Mouse (Mus musculus) embryonic facial prominence, embryonic 15.5 days (tissue): ENCODE data around the gene Mtx1. TPM values are rescaled to one million over a fixed set of nuclear protein-coding genes. Genes with fewer than 3 reads are reported as not detected.

Experiments
- ATAC-seq: fragments of 200-750 bp; cut with Nextera tagmentation; 2 replicates; pipeline ENCODE4 v1.8.0; 2017; ENCODE audit warnings: low read depth, moderate TSS enrichment; ENCODE audit not compliant: insufficient number of reproducible peaks, low FRiP score, low TSS enrichment
- H3K27ac ChIP-seq: fragments of 300-500 bp; sonication (generic); replicated peaks from 2 replicates; pipeline ENCODE4 v1.5.1; 2015; ENCODE audit warnings: mild to moderate bottlenecking, inconsistent platforms
- H3K27me3 ChIP-seq: fragments of 300-500 bp; sonication (generic); 2 replicates; pipeline ENCODE4 v1.6.1; 2015; ENCODE audit warnings: inconsistent platforms
- H3K36me3 ChIP-seq: fragments of 300-500 bp; sonication (generic); 2 replicates; pipeline ENCODE4 v1.6.1; 2015; ENCODE audit warnings: mild to moderate bottlenecking, inconsistent platforms
- H3K4me1 ChIP-seq: fragments of 300-500 bp; sonication (generic); 2 replicates; pipeline ENCODE4 v1.6.1; 2015; ENCODE audit warnings: inconsistent platforms
- H3K4me2 ChIP-seq: fragments of 300-500 bp; sonication (generic); replicated peaks from 2 replicates; pipeline ENCODE4 v1.6.1; 2015; ENCODE audit warnings: mild to moderate bottlenecking, inconsistent platforms
- H3K4me3 ChIP-seq: fragments of 300-500 bp; sonication (generic); replicated peaks from 2 replicates; pipeline ENCODE4 v1.5.1; 2015; ENCODE audit warnings: mild to moderate bottlenecking, inconsistent platforms
- H3K9ac ChIP-seq: fragments of 300-500 bp; sonication (generic); 2 replicates; pipeline ENCODE4 v1.6.1; 2015; ENCODE audit warnings: inconsistent platforms
- H3K9me3 ChIP-seq: fragments of 300-500 bp; sonication (generic); replicated peaks from 2 replicates; pipeline ENCODE4 v1.6.1; 2016; ENCODE audit warnings: inconsistent platforms
- WGBS: fragments of 180-500 bp; shearing (Covaris S2); methylation state at CpG from one replicate; pipeline ENCODE4 v1.1.7; 2015; 5-methylcytosine and 5-hydroxymethylcytosine counted together
- polyA plus RNA-seq: library from polyadenylated mRNA; unstranded; fragments of >200 nt; fragmentation: Nextera tagmentation; extraction: Ambion mirVana; gene quantifications from 2 replicates; pipeline ENCODE4 v1.2.1, GENCODE M21; 2015

Gene Mtx1
- polyA plus RNA-seq, 1 experiment from 2014 or later, result 196 TPM

DNA sequence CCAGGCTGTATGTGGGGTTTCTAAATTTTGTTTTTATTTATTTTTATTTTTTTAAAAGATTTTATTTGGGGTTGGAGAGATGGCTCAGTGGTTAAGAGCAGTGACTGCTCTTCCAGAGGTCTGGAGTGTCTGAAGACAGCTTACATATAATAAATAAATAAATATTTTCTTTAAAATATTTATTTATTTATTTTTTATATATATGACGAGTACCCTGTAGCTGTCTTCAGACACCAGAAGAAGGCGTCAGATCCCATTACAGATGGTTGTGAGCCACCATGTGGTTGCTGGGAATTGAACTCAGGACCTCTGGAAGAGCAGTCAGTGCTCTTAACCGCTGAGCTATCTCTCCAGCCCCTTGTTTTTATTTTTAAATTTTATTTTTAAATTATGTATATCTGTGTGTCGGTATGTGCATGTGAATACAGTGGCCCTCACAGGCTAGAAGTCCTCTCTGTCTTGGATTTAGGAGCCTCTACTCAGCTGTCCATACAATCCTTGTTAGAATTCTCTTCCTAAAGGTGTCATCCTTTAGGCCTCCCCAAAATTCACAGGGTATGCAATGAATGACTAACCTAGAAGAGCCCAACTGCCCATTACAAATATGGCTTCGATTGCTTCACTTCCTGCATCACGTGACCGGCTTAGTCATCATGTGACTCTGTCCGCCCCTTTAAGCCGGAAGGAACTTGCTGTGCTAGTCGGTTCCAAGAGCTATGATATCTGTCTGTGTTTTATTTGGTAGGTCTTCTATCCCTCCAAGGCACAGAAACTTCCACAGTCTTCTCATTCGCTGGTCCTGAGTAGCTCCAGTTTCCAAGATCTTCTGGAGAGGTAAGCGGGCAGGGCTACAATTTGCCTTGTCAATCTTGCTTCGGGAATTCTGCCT lies 24.4 kb downstream of the Mtx1 start, which contains the start of gene Gba:
Gene Gba (plus strand): TSS at position 676 of the 889 bp plus-strand sequence.
- H3K27ac ChIP-seq, result 0 out of 2 replicates have a peak within 1 kb of the TSS, but pooled peaks have one; percentile 18
- H3K4me3 ChIP-seq, result peak within 1 kb of the TSS; percentile 58
- H3K9ac ChIP-seq, result peak within 1 kb of the TSS; percentile 33
- H3K4me2 ChIP-seq, result peak within 1 kb of the TSS; percentile 58
- H3K4me1 ChIP-seq, result peaks cover 6% of the 10 kb centered on the region
- no peaks in the 10 kb centered on the region for H3K27me3 ChIP-seq
- ATAC-seq, result peak; percentile 78
- no peaks in the 10 kb centered on the region for H3K9me3 ChIP-seq
- WGBS, result 25% methylated on average over 13 of the region's 13 CpGs
- peaks cover 30% of the 10 kb centered on the region for H3K36me3 ChIP-seq

- Histone ChIP-seq H3K27me3 (no peaks in the 10 kb centered on the region), H3K4me3 (no peak overlapping the region), H3K9ac (no peak overlapping the region), H3K9me3 (no peaks in the 10 kb centered on the region), H3K27ac (no peak overlapping the region), H3K36me3 (peaks cover 3% of the 10 kb centered on the region), H3K4me2 (no peak overlapping the region), H3K4me1 (peaks cover 19% of the 10 kb centered on the region)
- ATAC-seq, result no peak
- WGBS, result 81% methylated on average over 3 of the region's 3 CpGs
Observed at GRCm38 (mm10) chr3:89199839-89200238, 27.0 kb downstream of the Mtx1 start.

DNA sequence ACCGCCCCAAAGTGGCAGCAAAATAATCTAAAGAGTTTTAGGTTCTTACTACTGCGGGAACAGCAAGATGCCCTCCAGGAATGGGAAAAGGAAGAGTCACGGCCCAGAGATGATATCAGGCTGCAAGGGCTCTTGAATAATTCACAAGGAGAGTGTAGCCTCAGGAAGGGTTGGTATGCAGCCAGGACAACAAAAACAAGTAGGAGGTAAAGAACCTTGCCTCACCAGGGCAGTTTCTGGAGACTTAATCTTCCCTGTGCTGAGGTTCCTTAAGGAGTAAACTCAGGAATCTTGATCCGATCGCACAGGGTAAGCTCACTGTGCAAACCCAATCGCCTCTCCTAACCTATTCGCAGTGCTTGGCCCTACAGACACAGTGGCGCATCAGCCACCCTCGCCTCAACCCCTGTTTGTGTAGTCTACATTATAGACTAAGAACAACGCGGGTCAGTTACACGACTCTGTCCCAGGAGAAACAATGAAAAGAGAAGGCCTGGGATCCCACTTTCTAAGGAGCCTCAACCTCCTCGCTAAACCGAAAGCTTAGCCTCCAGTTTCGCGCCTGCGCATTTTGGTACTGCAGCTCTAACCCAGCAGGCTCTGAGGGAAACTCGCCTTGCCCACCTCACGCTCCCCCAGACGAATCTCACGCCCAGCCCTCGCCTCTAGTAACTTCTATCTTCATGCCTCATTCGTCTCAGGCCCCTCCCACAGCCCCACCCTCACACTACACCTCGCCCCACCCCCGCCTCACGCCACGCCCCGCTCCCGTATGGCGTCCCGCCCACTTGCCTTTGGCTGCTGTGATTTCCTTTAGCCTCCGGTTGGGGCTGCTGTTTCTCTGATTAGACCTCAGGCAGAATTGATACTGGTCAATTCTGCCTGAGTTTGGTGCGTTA lies 30.7 kb downstream of the Mtx1 start:
- H3K4me1 ChIP-seq, result peaks cover 13% of the 10 kb centered on the region
- peak overlapping the region; percentile 65 for H3K9ac ChIP-seq
- no peaks in the 10 kb centered on the region for H3K27me3 ChIP-seq
- peak overlapping the region; percentile 83 for H3K27ac ChIP-seq
- H3K4me2 ChIP-seq, result peak overlapping the region; percentile 62
- no peaks in the 10 kb centered on the region for H3K36me3 ChIP-seq
- peak; percentile 98 for ATAC-seq
- peak overlapping the region; percentile 48 for H3K4me3 ChIP-seq
- no peaks in the 10 kb centered on the region for H3K9me3 ChIP-seq
- WGBS, result 4% methylated on average over 33 of the region's 33 CpGs

DNA sequence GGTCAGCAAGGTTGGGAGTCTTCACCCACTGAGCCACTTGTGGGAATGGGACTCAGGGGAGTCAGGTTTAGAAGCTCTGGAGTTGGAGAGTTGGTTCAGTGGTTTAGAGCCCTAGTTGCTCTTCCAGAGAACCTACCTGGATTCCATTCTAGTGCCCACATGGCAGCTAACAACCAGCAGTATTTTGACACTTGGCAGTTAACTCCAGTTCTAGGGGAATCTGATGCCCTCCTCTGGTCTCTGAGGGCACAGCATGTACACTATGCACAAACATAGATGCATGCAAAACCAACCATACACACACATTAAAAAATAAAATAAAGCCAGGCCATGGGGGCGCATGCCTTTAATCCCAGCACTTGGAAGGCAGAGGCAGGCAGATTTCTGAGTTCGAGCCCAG lies 33.0 kb downstream of the Mtx1 start:
- Histone ChIP-seq H3K4me1 (peaks cover 13% of the 10 kb centered on the region), H3K4me3 (no peak overlapping the region), H3K9me3 (no peaks in the 10 kb centered on the region), H3K9ac (no peak overlapping the region), H3K36me3 (peaks cover 2% of the 10 kb centered on the region; the same call in 1 of the 2 replicates), H3K27me3 (no peaks in the 10 kb centered on the region), H3K4me2 (no peak overlapping the region), H3K27ac (no peak overlapping the region)
- no peak for ATAC-seq
- 89% methylated on average over 2 of the region's 2 CpGs for WGBS

DNA sequence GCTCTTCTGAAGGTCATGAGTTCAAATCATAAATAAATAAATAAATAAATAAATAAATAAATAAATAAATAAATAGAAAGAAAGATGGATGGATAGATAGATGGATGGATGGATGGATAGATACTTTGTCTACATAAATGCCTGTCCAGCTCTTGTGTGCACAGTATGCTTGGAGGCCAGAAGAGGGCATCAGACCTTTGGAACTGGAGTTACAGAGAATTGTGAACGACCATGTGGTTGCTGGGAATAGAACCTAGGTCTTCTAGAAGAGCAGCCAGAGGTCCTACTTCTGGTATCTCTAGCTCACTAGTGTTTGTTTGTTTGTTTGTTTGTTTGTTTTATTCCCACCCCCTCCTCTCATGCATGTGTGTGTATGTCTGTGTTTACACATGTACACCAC lies 33.5 kb downstream of the Mtx1 start:
- WGBS, result 59% methylated on average over 1 of the region's 1 CpGs
- ATAC-seq, result no peak

DNA sequence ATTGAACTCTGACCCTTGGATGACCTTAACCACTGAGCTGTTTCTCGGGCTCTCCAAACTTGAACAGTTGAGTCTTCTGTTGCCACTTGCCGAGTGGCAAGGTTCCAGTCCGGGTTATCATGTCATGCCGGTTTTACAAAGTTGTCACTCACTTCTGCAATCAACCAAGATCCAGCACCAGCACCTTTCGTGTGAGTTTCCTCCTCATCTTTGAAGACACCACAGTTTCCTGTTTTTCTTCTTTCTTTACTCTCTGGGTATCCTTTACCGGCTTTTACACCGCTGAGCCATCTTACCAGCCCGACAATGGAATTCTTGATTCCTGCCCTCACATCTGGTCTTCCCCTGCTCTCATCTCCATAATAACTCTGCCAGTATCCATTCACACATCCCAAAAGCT lies 36.5 kb downstream of the Mtx1 start:
- Histone ChIP-seq H3K36me3 (peaks cover 16% of the 10 kb centered on the region), H3K4me1 (peaks cover 8% of the 10 kb centered on the region), H3K27me3 (no peaks in the 10 kb centered on the region), H3K4me3 (no peak overlapping the region), H3K4me2 (no peak overlapping the region), H3K9ac (no peak overlapping the region), H3K27ac (no peak overlapping the region), H3K9me3 (no peaks in the 10 kb centered on the region)
- 77% methylated on average over 8 of the region's 8 CpGs for WGBS
- ATAC-seq, result no peak

More for the DNA sequence above, 33.5 kb downstream of the Mtx1 start:
- Histone ChIP-seq H3K36me3 (peaks cover 7% of the 10 kb centered on the region), H3K27me3 (no peaks in the 10 kb centered on the region), H3K9ac (no peak overlapping the region), H3K4me1 (peaks cover 13% of the 10 kb centered on the region), H3K27ac (no peak overlapping the region), H3K4me2 (no peak overlapping the region), H3K4me3 (no peak overlapping the region), H3K9me3 (no peaks in the 10 kb centered on the region)

DNA sequence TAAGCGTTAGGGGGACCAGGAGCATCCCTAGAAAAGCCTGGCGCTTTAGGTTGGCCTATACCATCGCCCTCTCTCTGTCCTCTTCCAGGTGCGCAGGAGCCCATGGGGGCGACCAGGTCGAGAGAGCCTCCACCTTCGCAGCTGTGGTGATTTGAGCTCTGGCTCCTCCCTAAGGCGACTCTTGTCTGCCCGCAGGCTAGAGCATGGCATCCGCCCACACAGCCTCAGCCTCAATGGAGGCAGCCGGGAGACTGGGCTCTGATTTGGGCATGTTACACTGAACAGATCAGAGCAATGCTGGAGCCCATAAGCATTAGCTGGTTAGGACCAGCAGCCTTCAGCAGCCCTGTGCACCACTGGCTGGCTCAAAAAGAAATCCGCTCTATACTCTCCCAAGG lies 38.4 kb downstream of the Mtx1 start:
- Histone ChIP-seq H3K4me2 (no peak overlapping the region), H3K27me3 (no peaks in the 10 kb centered on the region), H3K4me1 (peaks cover 26% of the 10 kb centered on the region), H3K9ac (no peak overlapping the region), H3K9me3 (no peaks in the 10 kb centered on the region), H3K4me3 (no peak overlapping the region), H3K36me3 (peaks cover 16% of the 10 kb centered on the region), H3K27ac (no peak overlapping the region)
- ATAC-seq, result no peak
- WGBS, result 58% methylated on average over 12 of the region's 12 CpGs

- peaks cover 28% of the 10 kb centered on the region for H3K4me1 ChIP-seq
- H3K27ac ChIP-seq, result no peak overlapping the region
- H3K4me3 ChIP-seq, result no peak overlapping the region
- no peaks in the 10 kb centered on the region for H3K27me3 ChIP-seq
- H3K36me3 ChIP-seq, result peaks cover 16% of the 10 kb centered on the region
- WGBS, result 71% methylated on average over 18 of the region's 18 CpGs
- ATAC-seq, result no peak
- no peaks in the 10 kb centered on the region for H3K9me3 ChIP-seq
- H3K9ac ChIP-seq, result no peak overlapping the region
- no peak overlapping the region for H3K4me2 ChIP-seq
Observed at GRCm38 (mm10) chr3:89187690-89188477, 39.0 kb downstream of the Mtx1 start.

- Histone ChIP-seq H3K4me2 (no peak overlapping the region), H3K27me3 (no peaks in the 10 kb centered on the region), H3K9me3 (no peaks in the 10 kb centered on the region), H3K27ac (no peak overlapping the region), H3K9ac (no peak overlapping the region), H3K4me1 (peaks cover 31% of the 10 kb centered on the region), H3K4me3 (no peak overlapping the region), H3K36me3 (peaks cover 20% of the 10 kb centered on the region)
- WGBS, result 38% methylated on average over 23 of the region's 23 CpGs
- no peak for ATAC-seq
Observed at GRCm38 (mm10) chr3:89187197-89187596, 39.7 kb downstream of the Mtx1 start.

DNA sequence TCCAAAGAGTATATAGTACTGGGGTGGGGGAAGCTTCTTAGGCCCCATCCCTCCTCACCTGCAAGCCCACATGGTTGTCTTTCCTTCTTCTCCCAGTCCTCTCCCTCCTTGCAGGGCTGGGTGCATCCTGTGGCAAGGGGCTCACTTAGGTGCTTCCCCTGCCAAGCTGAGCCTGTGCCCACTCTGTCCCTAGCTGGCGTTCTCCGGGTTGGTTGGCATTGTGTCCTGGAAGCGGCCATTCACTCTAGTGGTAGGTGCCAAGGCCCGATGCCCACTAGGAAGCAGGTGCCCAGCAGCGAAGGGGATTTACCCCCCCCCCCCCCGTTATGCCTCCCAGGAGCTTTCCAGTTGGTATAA lies 43.0 kb downstream of the Mtx1 start:
- Histone ChIP-seq H3K4me2 (peak overlapping the region; percentile 92), H3K36me3 (peaks cover 50% of the 10 kb centered on the region), H3K9me3 (no peaks in the 10 kb centered on the region), H3K4me3 (peak overlapping the region; percentile 69), H3K27ac (no peak overlapping the region), H3K9ac (peak overlapping the region; percentile 65), H3K4me1 (peaks cover 35% of the 10 kb centered on the region), H3K27me3 (no peaks in the 10 kb centered on the region)
- ATAC-seq, result no peak
- 73% methylated on average over 6 of the region's 6 CpGs for WGBS
